Mouse (Mus musculus) granulocyte monocyte progenitor cell, adult 5-6 weeks (primary cell): ENCODE data around the gene Map2k5. TPM values are rescaled to one million over a fixed set of nuclear protein-coding genes. Genes with fewer than 3 reads are reported as not detected.

Experiments used
- ATAC-seq: replicated peaks from 2 replicates; pipeline ENCODE4 v1.8.0; 2016; ENCODE audit warnings: mild to moderate bottlenecking, moderate TSS enrichment, inconsistent platforms; ENCODE audit not compliant: poor library complexity, severe bottlenecking
- total RNA-seq, 2 experiments: library from RNA; stranded (forward) in 1 of 2; stranded (reverse) in 1 of 2; fragments of 200-712, 200-1000 nt in 1 of 2; fragments of >200 nt in 1 of 2; fragmentation: Nextera tagmentation in 1 of 2; gene quantifications; 2 replicates each; pipeline ENCODE4 v1.2.3; 2014 to 2017

The Map2k5 gene
- 27.2 and 35.3 TPM in 2 replicates for total RNA-seq (2014; fragmentation: Nextera tagmentation)
- 21.3 and 33.0 TPM in 2 replicates for total RNA-seq (2017)

GRCm38 (mm10) chr9:63377270-63378142 lies at the start of gene Map2k5:
TSS of gene Map2k5 (minus strand) at chr9:63377902.
- peak; percentile 96 for ATAC-seq

- ATAC-seq: no peak
These were observed 43.5 kb upstream of the Map2k5 start for GRCm38 (mm10) chr9:63421096-63421736.

- ATAC-seq: no peak
These were observed 42.7 kb upstream of the Map2k5 start for GRCm38 (mm10) chr9:63420396-63420795.

GRCm38 (mm10) chr9:63400176-63400575 lies 22.5 kb upstream of the Map2k5 start:
- no peak for ATAC-seq

GRCm38 (mm10) chr9:63399463-63399815 lies 21.7 kb upstream of the Map2k5 start:
- ATAC-seq: peak; percentile 23

GRCm38 (mm10) chr9:63398611-63399462 lies 21.1 kb upstream of the Map2k5 start, which contains the start of gene 2300009A05Rik:
TSS of gene 2300009A05Rik (minus strand) at chr9:63399246.
- peak; percentile 97 for ATAC-seq

- ATAC-seq: no peak
These were observed 17.9 kb upstream of the Map2k5 start for GRCm38 (mm10) chr9:63395612-63396011.

- no peak for ATAC-seq
These were observed 13.6 kb upstream of the Map2k5 start for GRCm38 (mm10) chr9:63391307-63391706.

GRCm38 (mm10) chr9:63382761-63383160 lies 5.1 kb upstream of the Map2k5 start:
- ATAC-seq: no peak

GRCm38 (mm10) chr9:63380326-63380725 lies 2.6 kb upstream of the Map2k5 start:
- ATAC-seq: no peak

GRCm38 (mm10) chr9:63378174-63378573 lies 472 bp upstream of the Map2k5 start:
- no peak for ATAC-seq

- ATAC-seq: no peak
These were observed 4.4 kb downstream of the Map2k5 start for GRCm38 (mm10) chr9:63373315-63373714.

GRCm38 (mm10) chr9:63372541-63372940 lies 5.2 kb downstream of the Map2k5 start:
- no peak for ATAC-seq

GRCm38 (mm10) chr9:63360410-63360809 lies 17.3 kb downstream of the Map2k5 start:
- ATAC-seq: no peak

- ATAC-seq: no peak
These were observed 18.7 kb downstream of the Map2k5 start for GRCm38 (mm10) chr9:63359016-63359415.

- no peak for ATAC-seq
These were observed 21.0 kb downstream of the Map2k5 start for GRCm38 (mm10) chr9:63356721-63357120.

GRCm38 (mm10) chr9:63356278-63356677 lies 21.4 kb downstream of the Map2k5 start:
- no peak for ATAC-seq

GRCm38 (mm10) chr9:63354168-63354567 lies 23.5 kb downstream of the Map2k5 start:
- no peak for ATAC-seq

GRCm38 (mm10) chr9:63350030-63350429 lies 27.7 kb downstream of the Map2k5 start:
- no peak for ATAC-seq

- ATAC-seq: no peak
These were observed 28.5 kb downstream of the Map2k5 start for GRCm38 (mm10) chr9:63349241-63349640.

GRCm38 (mm10) chr9:63348146-63348545 lies 29.6 kb downstream of the Map2k5 start:
- no peak for ATAC-seq
